Mouse (Mus musculus) inflammation-experienced regulatory T-cells (primary cell): ENCODE results near the gene 1700001J03Rik. TPM values are rescaled to one million over a fixed set of nuclear protein-coding genes. Genes with fewer than 3 reads are reported as not detected.

ENCODE experiments used
- polyA plus RNA-seq, 2 experiments: library from polyadenylated mRNA; unstranded; fragments of 100-300 nt; shearing (Covaris generic); gene quantifications; one replicate each; pipeline ENCODE4 v1.2.1; 2017

Gene 1700001J03Rik
- under 1 TPM in 1 of 2 experiments, not detected in 1; 0.67 TPM for polyA plus RNA-seq

DNA sequence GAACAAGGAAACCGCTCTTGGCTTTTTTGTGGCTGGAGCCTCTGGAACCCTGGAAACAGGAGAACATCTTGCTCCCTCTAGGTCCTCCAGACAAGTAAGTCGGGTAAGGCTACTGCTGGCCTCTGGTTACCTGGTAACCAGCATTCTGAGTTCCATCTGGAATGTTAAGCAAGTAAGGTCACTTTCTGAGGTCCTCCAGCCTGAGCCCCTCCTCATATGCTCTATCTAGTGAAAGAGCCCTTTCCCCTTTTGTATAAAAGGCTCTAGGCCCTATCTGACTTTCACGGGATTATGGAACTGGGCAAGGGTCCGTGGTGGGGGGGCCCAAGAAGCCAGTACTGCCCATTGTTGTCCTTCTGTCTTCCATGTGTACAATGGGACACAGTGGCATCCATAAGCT is at the start of gene 1700001J03Rik:
Gene 1700001J03Rik (minus strand): TSS at position 101 of the 400 bp plus-strand sequence.

DNA sequence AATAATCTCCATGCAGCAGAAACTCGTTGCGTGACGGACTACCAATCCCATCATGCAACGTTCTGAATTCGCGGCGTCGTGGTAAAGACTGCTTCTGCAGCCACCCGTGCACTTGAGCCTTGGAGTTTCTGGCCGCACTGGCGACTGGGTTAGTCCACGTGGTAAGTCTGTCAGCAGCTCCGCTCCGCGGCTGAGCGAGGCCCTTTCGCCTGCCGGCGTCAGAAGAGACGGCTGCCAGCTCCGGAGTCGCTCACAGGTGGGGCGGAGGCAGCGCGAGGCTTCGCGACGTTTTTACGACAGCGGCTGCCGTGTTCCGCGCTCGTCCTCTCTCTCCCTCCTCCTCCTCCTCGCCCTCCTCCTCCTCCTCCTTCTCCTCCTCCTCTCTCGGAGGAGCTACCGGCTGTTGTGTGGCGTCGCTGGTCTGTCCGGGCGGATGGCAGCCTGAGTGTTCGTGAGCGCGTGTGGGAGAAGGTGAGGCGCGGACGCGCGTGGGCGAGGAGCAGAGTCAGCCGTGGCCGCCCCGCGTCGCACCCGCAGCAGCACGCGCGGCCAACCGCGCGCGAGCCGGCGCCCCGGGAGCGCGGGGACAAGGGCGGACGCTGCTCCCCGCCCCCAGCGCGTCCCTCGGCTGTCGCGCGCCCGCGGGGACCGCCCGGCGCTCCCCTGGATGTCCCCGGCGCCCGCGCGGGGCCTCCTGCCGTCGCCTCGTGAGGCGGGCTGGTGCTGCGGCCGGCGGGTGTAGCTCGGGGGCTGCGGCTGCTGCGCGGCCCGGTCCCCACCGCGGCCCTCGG is 46.0 kb upstream of the 1700001J03Rik start, which contains the start of gene Cdk8:
Gene Cdk8 (plus strand): TSS at position 367 of the 791 bp plus-strand sequence.

DNA sequence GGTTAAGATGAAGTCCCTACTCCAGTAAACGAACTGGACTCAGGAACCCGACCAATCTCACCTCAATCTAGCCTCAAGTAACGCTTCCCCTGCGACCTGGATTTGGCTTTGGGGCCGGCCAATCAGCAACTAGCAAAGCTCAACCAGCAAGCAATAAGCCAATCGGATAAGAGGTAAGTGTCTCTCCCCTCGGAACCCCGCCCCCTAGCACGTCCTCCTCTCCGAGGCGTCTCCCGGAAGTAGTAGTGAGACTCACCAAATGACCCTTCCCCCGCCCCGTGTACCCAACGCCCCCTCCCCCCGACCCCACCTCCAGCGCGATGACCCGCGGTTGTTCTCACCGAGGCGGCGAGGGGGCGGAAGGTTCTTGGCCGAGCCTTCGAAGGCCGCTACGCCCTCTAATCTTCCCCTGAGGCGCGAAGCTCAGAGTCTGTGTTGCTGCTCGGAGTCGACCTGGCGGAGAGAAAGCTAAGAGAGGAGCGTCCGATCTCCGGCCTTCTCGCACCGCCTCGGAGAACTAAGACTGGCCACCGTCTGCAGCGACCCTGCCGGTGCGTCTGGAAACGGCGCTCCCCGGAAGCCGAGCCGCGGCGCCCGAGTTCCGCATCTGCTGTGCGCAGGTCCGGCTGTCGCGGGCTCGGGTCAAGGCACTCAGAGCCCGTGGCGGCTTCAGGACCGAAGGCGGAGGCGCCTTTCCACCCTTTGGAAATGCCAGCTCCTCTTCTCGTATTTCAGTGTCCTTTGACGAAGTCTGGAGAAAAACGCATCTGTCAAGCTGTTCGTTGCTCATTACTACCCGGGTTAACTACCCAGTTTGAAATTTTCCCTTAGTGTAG is 36.0 kb upstream of the 1700001J03Rik start, which contains the start of gene Rnf6:
Gene Rnf6 (minus strand): TSS at position 677 of the 836 bp plus-strand sequence.

DNA sequence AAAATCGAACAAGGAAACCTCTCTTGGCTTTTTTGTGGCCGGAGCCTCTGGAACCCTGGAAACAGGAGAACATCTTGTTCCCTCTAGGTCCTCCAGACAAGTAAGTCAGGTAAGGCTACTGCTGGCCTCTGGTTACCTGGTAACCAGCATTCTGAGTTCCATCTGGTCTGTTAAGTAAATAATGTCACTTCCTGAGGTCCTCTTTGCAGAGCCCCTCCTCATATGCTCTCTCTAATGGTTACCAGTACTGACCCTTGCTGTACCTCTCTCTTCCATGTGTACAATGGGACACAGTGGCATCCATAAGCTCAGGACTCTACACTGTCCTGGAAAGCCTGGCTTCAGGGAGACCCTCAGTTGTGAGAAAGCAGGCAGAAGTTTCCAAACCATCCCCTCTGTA is 14.5 kb downstream of the 1700001J03Rik start, which contains the start of gene Gm6309:
Gene Gm6309 (minus strand): TSS at position 101 of the 400 bp plus-strand sequence.

DNA sequence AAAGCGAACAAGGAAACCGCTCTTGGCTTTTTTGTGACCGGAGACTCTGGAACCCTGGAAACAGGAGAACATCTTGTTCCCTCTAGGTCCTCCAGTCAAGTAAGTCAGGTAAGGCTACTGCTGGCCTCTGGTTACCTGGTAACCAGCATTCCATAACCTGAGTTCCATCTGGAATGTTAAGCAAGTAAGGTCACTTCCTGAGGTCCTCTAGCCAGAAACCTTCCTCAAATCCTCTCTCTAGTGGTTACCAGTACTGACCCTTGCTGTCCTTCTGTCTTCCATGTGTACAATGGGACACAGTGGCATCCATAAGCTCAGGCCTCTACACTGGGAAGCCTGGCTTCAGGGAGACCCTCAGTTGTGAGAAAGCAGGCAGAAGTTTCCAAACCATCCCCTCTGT is 24.7 kb downstream of the 1700001J03Rik start, which contains the start of gene Gm5565:
Gene Gm5565 (minus strand): TSS at position 101 of the 400 bp plus-strand sequence.

Other genes starting within 250 kb of the 1700001J03Rik start
- under 1 TPM in 1 of 2 experiments, not detected in 1; 0.29 TPM for gene Cyp3a25, start 175.7 kb downstream of the 1700001J03Rik start, polyA plus RNA-seq
- gene Cyp3a59, start 106.0 kb downstream of the 1700001J03Rik start, polyA plus RNA-seq: under 1 TPM in 1 of 2 experiments, not detected in 1; 0.29 TPM
- under 1 TPM in 1 of 2 experiments, not detected in 1; 0.13 TPM for gene Gm5565, start 24.8 kb downstream of the 1700001J03Rik start, polyA plus RNA-seq
- not detected for gene Gm6309, start 14.6 kb downstream of the 1700001J03Rik start, polyA plus RNA-seq
- 10 to 100 TPM; 69.8 to 75.1 TPM for gene Rnf6, start 36.3 kb upstream of the 1700001J03Rik start, polyA plus RNA-seq
- gene Cdk8, start 45.9 kb upstream of the 1700001J03Rik start, polyA plus RNA-seq: 10 to 100 TPM; 16.2 to 20.3 TPM
- under 1 TPM; 0.04 to 0.09 TPM for gene Wasf3, start 199.7 kb upstream of the 1700001J03Rik start, polyA plus RNA-seq